Mouse (Mus musculus) heart, embryonic 15.5 days (tissue): ENCODE measurements around the gene N4bp1. TPM values are rescaled to one million over a fixed set of nuclear protein-coding genes. Genes with fewer than 3 reads are reported as not detected.

ENCODE experiments used
- ATAC-seq: fragments of 200-750 bp; cut with Nextera tagmentation; replicated peaks from 2 replicates; pipeline ENCODE4 v1.8.0; 2017; ENCODE audit warnings: low read depth, moderate TSS enrichment; ENCODE audit not compliant: insufficient number of reproducible peaks, insufficient read depth, low FRiP score
- H3K27ac ChIP-seq: fragments of 300-500 bp; sonication (generic); 2 replicates; pipeline ENCODE4 v1.5.1; 2015; ENCODE audit warnings: mild to moderate bottlenecking, inconsistent platforms
- H3K27me3 ChIP-seq: fragments of 300-500 bp; sonication (generic); 2 replicates; pipeline ENCODE4 v1.6.1; 2015; ENCODE audit warnings: inconsistent platforms
- H3K36me3 ChIP-seq: fragments of 300-500 bp; sonication (generic); 2 replicates; pipeline ENCODE4 v1.6.1; 2015; ENCODE audit warnings: mild to moderate bottlenecking, inconsistent platforms
- H3K4me1 ChIP-seq: fragments of 300-500 bp; sonication (generic); replicated peaks from 2 replicates; pipeline ENCODE4 v1.6.1; 2015; ENCODE audit warnings: inconsistent platforms
- H3K4me2 ChIP-seq: fragments of 300-500 bp; sonication (generic); 2 replicates; pipeline ENCODE4 v1.6.1; 2015; ENCODE audit warnings: inconsistent platforms, mild to moderate bottlenecking, moderate library complexity
- H3K4me3 ChIP-seq: fragments of 300-500 bp; sonication (generic); 2 replicates; pipeline ENCODE4 v1.5.1; 2015; ENCODE audit warnings: mild to moderate bottlenecking, inconsistent platforms
- H3K9ac ChIP-seq: fragments of 300-500 bp; sonication (generic); 2 replicates; pipeline ENCODE4 v1.6.1; 2015; ENCODE audit warnings: mild to moderate bottlenecking, inconsistent platforms
- H3K9me3 ChIP-seq: fragments of 300-500 bp; sonication (generic); replicated peaks from 2 replicates; pipeline ENCODE4 v1.6.1; 2016; ENCODE audit warnings: inconsistent platforms
- WGBS: fragments of 180-500 bp; shearing (Covaris S2); methylation state at CpG from one replicate; pipeline ENCODE4 v1.1.7; 2015; ENCODE audit warnings: mixed read lengths; 5-methylcytosine and 5-hydroxymethylcytosine counted together
- polyA plus RNA-seq: library from polyadenylated mRNA; unstranded; fragments of >200 nt; fragmentation: Nextera tagmentation; extraction: Ambion mirVana; gene quantifications from 2 replicates; pipeline ENCODE4 v1.2.1, GENCODE M21; 2015

Gene N4bp1
- polyA plus RNA-seq, 1 experiment from 2014 or later = 5.5 TPM

DNA sequence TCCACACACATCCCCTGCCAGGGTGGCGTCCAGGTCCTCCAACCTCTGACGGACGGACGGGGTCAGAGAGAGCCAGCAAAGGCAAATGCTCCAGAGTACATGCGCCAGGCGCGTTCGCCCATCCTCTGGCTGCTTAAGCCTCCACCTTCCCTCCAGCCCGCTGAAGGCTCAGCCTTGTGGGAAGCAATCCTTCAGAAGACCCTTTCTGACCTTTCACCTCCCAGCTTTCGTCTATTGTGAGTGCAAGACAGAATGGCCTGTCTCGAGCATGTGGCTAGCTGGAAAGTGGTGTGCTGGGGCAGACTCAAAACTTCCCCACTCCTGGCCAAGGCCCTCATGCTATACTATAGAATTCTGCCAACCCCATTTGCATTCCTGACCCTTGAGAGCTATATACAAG is 30.4 kb downstream of the N4bp1 start:
- Histone ChIP-seq H3K4me2 (no peak overlapping the region), H3K9me3 (no peaks in the 10 kb centered on the region), H3K36me3 (no peaks in the 10 kb centered on the region), H3K27me3 (no peaks in the 10 kb centered on the region), H3K9ac (no peak overlapping the region), H3K4me1 (peaks cover 17% of the 10 kb centered on the region), H3K27ac (no peak overlapping the region), H3K4me3 (no peak overlapping the region)
- 77% methylated on average over 11 of the region's 11 CpGs for WGBS
- ATAC-seq = no peak

DNA sequence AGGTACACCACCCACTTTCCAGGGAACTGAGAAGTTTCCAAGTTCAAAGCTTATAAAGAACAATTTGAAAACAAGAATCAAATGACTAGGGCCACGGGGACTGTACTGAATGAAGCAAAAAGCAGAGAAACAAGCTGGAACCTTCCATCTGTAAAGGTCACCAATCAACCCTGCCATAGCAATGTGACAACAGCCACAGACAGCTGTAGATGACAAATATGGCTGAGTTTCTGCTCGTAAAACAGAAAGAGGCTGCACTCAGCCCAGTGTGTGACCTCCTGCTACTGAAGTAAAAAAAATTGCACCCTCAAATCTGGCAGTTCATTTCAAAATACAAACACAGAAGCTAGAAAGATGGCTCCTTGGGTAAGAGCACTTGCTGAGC is 31.1 kb downstream of the N4bp1 start:
- no peak overlapping the region for H3K4me2 ChIP-seq
- no peaks in the 10 kb centered on the region for H3K27me3 ChIP-seq
- no peak overlapping the region for H3K9ac ChIP-seq
- 74% methylated on average over 2 of the region's 2 CpGs for WGBS
- H3K4me1 ChIP-seq = peaks cover 17% of the 10 kb centered on the region
- no peak overlapping the region for H3K27ac ChIP-seq
- no peaks in the 10 kb centered on the region for H3K9me3 ChIP-seq
- H3K36me3 ChIP-seq = no peaks in the 10 kb centered on the region
- no peak overlapping the region for H3K4me3 ChIP-seq
- no peak for ATAC-seq

DNA sequence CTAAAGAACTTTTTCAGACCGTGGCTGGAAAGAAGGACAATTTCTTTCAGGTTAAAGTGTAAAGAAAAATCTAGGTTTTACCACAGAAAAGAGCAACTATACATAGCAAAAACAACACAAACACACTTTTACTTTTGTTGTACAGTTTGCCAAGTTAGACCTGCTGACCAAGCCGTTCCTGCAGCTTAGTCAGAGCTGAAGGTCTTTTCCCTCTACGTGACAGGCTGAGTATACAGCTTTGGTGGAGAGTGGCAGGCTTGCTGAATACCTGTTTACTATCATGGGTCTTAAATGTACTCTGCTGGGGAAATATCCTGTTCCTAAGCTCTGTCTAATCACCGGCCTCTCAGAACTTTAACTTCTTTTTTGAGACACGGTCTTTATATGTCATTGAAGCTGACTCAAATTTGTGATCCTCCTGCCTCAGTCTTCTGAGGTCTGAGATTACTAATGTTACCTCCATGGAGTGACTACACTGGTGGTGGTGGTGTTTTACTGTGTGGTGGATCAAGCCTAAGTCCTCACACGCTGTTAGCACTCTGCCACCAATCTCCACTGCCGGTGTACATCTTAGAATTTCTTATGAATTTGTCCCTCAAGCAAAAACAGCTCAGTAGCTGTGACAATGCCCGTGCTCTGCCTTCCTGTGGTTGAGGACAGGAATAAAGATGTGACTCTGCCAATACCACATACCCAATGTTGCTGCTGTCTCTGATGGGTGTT is 31.6 kb downstream of the N4bp1 start:
- Histone ChIP-seq H3K4me2 (no peak overlapping the region), H3K9ac (no peak overlapping the region), H3K4me1 (peaks cover 17% of the 10 kb centered on the region), H3K36me3 (no peaks in the 10 kb centered on the region), H3K27me3 (no peaks in the 10 kb centered on the region), H3K27ac (no peak overlapping the region), H3K4me3 (no peak overlapping the region), H3K9me3 (no peaks in the 10 kb centered on the region)
- no peak for ATAC-seq
- 82% methylated on average over 8 of the region's 8 CpGs for WGBS

DNA sequence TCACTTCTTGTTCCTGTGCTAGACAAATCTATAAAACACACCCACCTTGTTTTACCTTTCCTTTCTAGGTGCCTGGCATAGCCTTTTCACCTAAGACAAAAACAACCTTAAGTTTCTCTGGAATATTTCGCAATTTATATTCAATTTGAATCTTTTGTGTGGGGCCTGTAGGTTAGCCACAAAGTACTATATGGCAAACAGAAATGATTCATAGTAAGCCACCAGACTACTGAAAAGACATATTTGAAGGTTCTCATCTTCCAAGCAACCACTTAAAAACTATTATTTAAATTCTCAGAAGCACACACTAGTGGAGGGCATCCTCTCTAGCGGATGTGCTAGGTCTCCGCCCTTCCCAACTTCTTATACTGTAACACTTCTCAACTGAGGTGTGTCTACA is 32.6 kb downstream of the N4bp1 start:
- Histone ChIP-seq H3K27me3 (no peaks in the 10 kb centered on the region), H3K9me3 (no peaks in the 10 kb centered on the region), H3K27ac (peak overlapping the region; percentile 68; the same call in 1 of the 2 replicates), H3K36me3 (no peaks in the 10 kb centered on the region), H3K4me2 (no peak overlapping the region), H3K4me3 (no peak overlapping the region), H3K4me1 (peaks cover 12% of the 10 kb centered on the region), H3K9ac (no peak overlapping the region)
- no peak for ATAC-seq
- 88% methylated on average over 3 of the region's 3 CpGs for WGBS

DNA sequence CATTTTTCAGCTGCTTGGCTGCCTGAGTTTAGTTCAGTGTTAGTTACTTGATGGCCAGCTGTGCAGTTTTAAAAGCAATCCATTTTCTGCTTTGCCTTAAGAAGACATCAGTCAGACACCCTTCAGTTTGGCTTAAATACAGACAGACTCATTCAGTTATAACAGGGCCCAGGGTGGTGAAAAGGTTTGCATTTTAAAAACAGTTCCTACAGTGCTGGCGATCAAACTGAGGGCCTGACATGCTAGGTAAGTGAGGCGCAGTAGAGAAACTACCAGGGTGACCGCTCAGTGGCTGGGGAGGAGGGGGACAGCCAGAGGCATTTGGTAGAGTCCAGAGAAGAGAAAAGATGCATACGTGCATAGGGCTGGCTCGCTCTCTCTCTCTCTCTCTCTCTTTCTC is 36.2 kb downstream of the N4bp1 start:
- peaks cover 13% of the 10 kb centered on the region; the same call in 1 of the 2 replicates for H3K36me3 ChIP-seq
- no peak overlapping the region for H3K9ac ChIP-seq
- 86% methylated on average over 5 of the region's 5 CpGs for WGBS
- no peak overlapping the region for H3K4me2 ChIP-seq
- H3K27me3 ChIP-seq = no peaks in the 10 kb centered on the region
- no peaks in the 10 kb centered on the region for H3K9me3 ChIP-seq
- ATAC-seq = no peak
- no peak overlapping the region for H3K4me3 ChIP-seq
- H3K4me1 ChIP-seq = peaks cover 5% of the 10 kb centered on the region; the same call in 1 of the 2 replicates
- no peak overlapping the region for H3K27ac ChIP-seq

DNA sequence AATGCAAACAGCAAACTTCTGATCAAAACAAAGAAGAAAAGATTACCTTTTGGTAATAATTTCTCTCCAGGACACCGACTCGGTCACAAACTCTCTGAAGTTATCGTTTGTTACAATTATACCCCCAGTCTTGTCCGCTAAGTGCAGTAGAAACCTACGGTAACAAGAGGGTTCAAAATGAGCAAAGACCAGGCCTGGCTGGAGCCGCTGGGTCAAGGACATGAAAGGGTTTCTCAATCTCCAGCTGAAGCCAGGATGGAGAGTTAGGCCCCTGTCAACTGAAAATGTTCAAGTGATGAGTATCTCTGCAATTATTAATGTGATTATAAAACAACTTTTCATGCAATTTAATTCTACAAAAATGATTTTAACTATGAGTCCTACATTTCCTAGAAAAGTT is 36.7 kb downstream of the N4bp1 start:
- Histone ChIP-seq H3K9ac (no peak overlapping the region), H3K36me3 (peaks cover 17% of the 10 kb centered on the region; the same call in 1 of the 2 replicates), H3K9me3 (no peaks in the 10 kb centered on the region), H3K27ac (no peak overlapping the region), H3K4me3 (no peak overlapping the region), H3K27me3 (no peaks in the 10 kb centered on the region), H3K4me2 (no peak overlapping the region), H3K4me1 (peaks cover 5% of the 10 kb centered on the region; the same call in 1 of the 2 replicates)
- WGBS = 87% methylated on average over 6 of the region's 6 CpGs
- ATAC-seq = no peak

DNA sequence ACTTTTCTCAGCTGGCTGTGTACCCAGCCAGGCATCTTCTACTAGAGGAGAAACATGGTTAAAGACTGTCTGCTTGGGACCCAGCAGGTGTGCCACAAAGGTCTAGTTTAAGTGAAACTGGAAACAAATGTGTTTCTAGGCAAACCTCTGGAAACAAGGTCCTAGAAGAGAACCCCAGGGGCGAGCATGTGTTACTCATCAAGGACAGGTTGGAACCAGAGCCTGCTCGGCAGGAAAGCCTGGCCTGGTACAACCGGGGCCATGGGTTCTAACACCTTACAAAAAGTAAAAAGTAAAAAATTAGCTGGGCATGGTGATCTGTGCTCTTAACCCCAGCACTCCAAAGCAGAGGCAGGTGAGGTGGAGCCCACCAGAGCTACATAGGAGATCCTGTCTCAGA is 38.0 kb downstream of the N4bp1 start:
- Histone ChIP-seq H3K4me1 (peaks cover 3% of the 10 kb centered on the region; the same call in 1 of the 2 replicates), H3K36me3 (peaks cover 29% of the 10 kb centered on the region; the same call in 1 of the 2 replicates), H3K27me3 (no peaks in the 10 kb centered on the region), H3K9ac (no peak overlapping the region), H3K4me3 (no peak overlapping the region), H3K27ac (no peak overlapping the region), H3K9me3 (no peaks in the 10 kb centered on the region), H3K4me2 (no peak overlapping the region)
- 82% methylated on average over 3 of the region's 3 CpGs for WGBS
- no peak for ATAC-seq

DNA sequence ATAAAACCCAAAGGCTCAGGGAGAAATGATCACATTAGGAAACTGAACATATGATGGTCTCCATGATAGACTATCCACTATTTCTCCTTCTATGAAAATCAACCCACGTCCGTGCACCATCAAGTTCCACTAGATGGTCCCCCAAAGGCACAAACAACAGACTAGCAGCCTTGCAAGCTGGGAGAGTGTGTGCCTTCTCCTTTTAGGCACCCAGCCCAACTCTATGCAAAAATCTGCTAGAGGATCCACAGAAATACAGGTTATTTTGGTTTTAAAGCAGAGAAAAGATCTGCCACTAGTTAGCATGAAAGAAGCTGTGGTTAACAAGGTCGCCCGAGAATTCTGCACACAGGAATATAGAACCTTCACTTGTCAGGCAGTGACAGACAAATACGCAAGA is 39.2 kb downstream of the N4bp1 start:
- no peak overlapping the region for H3K4me2 ChIP-seq
- no peaks in the 10 kb centered on the region for H3K9me3 ChIP-seq
- H3K9ac ChIP-seq = no peak overlapping the region
- no peak for ATAC-seq
- H3K36me3 ChIP-seq = peaks cover 37% of the 10 kb centered on the region; the same call in 1 of the 2 replicates
- no peak overlapping the region for H3K4me3 ChIP-seq
- no peaks in the 10 kb centered on the region for H3K4me1 ChIP-seq
- no peak overlapping the region for H3K27ac ChIP-seq
- WGBS = 83% methylated on average over 5 of the region's 5 CpGs
- no peaks in the 10 kb centered on the region for H3K27me3 ChIP-seq

DNA sequence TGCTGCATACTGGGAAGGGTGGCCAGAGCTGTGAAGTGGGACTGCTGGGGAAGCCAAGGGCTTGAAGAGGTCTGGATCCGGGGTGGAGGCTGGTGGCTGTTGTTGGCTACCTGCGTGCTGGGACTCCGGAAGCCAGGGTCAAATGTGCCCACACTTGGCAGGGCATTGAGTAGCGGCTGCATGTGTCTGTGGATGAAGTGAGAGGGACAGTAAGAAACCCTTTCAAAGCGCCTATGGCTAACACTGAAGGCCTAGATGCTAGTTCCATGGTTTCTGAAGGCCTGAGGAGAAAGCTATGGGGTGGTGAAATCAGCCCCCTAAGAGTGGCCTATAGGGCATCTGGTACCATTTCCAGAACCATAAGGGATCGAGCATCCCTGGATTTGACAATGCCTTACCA is 40.2 kb downstream of the N4bp1 start:
- H3K4me1 ChIP-seq = no peaks in the 10 kb centered on the region
- H3K9me3 ChIP-seq = no peaks in the 10 kb centered on the region
- no peak overlapping the region for H3K27ac ChIP-seq
- no peak overlapping the region for H3K4me3 ChIP-seq
- 93% methylated on average over 6 of the region's 6 CpGs for WGBS
- ATAC-seq = no peak
- H3K9ac ChIP-seq = no peak overlapping the region
- no peak overlapping the region for H3K4me2 ChIP-seq
- peaks cover 37% of the 10 kb centered on the region; the same call in 1 of the 2 replicates for H3K36me3 ChIP-seq
- H3K27me3 ChIP-seq = no peaks in the 10 kb centered on the region

DNA sequence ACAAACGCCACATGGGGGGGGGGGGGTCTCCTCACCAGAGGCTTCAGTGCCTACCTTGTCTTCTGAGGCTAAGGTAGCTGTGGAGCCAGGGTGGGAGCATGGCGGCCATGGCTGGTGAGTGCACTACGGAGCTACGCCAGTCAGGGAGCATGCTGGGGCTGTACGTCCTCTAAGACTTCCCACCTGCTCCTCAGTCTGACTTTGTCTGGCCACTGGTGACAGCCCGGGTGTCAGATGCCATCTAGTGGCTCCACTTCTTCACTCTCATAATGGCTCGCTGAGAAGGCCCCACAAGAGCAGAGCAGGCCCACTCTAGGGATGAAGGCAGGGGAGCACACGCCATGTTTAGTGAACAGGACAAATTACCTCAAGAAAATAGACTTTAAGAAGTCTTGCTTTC is 41.2 kb downstream of the N4bp1 start:
- Histone ChIP-seq H3K36me3 (peaks cover 37% of the 10 kb centered on the region; the same call in 1 of the 2 replicates), H3K27me3 (no peaks in the 10 kb centered on the region), H3K9ac (no peak overlapping the region), H3K9me3 (no peaks in the 10 kb centered on the region), H3K4me2 (no peak overlapping the region), H3K4me1 (no peaks in the 10 kb centered on the region), H3K4me3 (no peak overlapping the region), H3K27ac (no peak overlapping the region)
- ATAC-seq = no peak; the same call in 1 of the 2 replicates
- 59% methylated on average over 8 of the region's 8 CpGs for WGBS

DNA sequence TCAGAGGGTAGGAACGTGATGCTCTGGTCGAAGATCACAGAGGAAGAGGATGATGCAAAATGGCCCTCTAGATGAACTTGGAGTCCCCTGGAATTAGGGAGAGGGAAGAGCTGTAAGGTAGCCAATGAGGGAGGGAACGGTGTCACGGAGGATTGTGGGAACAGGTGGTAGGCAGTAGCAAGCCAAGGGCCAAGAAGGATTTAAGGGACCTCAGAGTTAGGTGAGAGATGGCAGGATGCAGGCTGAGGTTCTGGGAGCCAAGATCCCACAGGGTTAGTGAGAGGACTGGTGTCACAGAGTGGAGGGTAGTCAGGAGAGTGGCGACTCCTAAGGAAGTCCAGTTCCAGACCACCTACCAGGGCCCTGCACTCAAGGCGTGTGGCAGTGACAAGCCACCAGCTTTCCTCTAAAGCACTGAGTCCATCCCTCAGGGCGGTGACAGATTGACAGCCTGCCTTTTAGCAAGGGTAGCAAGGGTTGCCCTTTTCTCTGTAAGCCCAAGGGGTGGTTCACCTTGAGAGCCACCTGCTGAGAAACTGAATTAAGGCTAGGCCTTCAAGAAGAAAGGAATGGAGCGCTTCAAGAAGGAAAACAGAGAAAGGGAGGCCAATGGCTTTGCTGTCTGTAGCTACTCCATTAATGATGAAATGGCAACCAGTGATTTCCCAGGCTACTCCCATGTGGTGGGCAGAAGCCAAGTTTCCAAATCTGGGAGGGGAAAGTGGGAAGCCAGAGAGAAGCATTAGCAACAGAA is 43.3 kb downstream of the N4bp1 start:
- no peak for ATAC-seq
- H3K4me2 ChIP-seq = no peak overlapping the region
- no peak overlapping the region for H3K9ac ChIP-seq
- 90% methylated on average over 8 of the region's 8 CpGs for WGBS
- no peaks in the 10 kb centered on the region for H3K4me1 ChIP-seq
- no peaks in the 10 kb centered on the region for H3K9me3 ChIP-seq
- no peak overlapping the region for H3K27ac ChIP-seq
- no peaks in the 10 kb centered on the region for H3K27me3 ChIP-seq
- H3K4me3 ChIP-seq = no peak overlapping the region
- peaks cover 32% of the 10 kb centered on the region; the same call in 1 of the 2 replicates for H3K36me3 ChIP-seq
